Mouse (Mus musculus) urinary bladder, postnatal 14 days (tissue): ENCODE data around the gene Apoc3.

ENCODE experiments used
- DNase-seq: peaks from one replicate; pipeline ENCODE4 v3.0.0; 2021; ENCODE audit warnings: low spot score

Apoc3 gene

DNA sequence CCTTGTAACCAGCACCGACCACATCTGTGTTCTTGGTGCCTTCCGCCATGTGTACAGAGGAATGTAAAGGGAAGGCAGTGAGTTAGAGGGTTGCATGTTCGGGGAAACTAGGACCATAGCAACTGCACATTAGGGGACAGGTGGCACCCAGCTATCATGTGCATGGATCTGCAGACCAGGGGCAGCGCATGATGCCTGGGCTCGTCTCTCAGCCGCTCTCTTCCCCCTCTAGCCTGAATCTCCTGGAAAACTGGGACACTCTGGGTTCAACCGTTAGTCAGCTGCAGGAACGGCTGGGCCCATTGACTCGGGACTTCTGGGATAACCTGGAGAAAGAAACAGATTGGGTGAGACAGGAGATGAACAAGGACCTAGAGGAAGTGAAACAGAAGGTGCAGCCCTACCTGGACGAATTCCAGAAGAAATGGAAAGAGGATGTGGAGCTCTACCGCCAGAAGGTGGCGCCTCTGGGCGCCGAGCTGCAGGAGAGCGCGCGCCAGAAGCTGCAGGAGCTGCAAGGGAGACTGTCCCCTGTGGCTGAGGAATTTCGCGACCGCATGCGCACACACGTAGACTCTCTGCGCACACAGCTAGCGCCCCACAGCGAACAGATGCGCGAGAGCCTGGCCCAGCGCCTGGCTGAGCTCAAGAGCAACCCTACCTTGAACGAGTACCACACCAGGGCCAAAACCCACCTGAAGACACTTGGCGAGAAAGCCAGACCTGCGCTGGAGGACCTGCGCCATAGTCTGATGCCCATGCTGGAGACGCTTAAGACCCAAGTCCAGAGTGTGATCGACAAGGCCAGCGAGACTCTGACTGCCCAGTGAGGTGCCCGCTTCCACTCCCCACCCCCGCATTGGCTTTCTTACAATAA lies 5.6 kb downstream of the Apoc3 start:
- DNase-seq, result peak; percentile 84

DNA sequence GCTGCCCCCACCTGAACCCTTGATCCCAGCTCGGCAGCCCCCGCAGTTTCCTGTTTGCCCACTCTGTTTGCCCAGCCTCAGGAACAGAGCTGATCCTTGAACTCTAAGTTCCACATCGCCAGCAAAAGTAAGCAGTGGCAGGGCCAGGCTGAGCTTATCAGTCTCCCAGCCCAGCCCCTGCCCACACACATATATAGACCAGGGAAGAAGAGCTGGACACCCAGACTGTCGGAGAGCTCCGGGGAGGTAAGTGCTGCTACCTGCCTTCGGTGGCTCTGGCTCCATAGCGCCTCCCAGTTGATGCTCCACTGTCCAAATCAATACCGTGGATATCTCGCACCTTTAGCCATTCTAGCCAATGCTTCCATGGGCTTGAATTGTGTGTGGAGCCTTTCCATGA lies 6.9 kb downstream of the Apoc3 start, which contains the start of gene Apoa1:
Apoa1 (plus strand) TSS at position 90 of the 400 bp plus-strand sequence.
- DNase-seq, result no peak

DNA sequence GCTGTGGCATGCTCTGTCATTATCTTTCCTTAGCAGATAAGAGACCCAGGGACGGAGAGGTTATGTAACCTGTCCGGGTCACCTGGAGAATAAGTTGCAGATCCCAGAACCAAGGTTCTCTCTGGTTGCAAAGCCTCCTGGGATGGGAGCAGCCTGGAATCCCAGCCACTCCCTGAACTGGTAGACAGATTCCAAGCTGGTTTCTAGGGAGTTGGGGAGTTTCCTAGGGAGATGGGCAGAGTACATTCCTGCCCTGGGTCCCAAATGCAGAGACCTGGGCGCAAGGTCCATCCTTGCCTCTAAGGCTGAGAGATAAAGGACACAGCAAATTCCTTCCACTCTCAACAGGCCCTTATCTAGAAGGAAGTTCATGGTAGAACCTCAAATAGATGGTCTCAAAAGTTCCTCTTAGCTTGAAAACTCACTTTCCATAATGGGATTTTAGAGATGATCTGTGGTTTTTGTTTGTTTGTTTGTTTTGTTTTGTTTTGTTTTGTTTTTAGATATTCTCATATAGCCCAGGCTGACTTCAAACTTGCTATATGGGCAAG lies 8.3 kb downstream of the Apoc3 start:
- DNase-seq, result no peak

DNA sequence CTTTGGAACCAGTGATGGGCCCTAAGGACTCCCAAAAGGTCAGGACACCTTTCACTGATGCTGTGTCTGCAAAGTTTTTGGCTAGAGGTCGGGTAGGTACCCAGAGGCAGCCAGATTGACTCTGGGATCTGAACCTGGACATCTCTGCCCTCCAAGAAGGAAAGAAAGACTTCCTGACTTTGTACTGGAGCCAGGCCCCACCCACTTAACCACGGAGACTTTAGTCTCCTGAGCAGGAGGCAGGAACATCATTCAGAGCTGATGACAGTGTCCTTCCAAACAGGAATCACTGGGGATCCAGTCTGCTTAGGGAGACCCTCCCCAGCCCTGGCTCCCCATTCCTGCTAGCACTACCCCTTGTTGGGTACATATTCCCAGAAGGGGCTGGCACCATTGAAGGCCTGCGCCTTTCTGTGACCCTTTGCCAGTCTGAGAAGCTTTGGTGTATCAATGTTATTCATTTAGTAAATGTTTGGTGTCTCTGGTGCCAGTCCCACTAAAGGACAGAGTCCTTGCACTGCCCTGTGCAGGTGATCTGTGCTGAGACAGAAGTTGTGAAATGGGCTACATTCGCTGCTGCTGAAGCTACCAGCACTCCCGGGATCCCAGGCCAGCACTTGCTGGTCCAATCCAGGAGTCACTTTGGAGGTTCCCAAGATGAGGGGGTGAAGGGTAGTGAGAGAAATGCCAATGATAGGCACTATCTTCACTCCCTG lies 10.3 kb downstream of the Apoc3 start:
- DNase-seq, result no peak

DNA sequence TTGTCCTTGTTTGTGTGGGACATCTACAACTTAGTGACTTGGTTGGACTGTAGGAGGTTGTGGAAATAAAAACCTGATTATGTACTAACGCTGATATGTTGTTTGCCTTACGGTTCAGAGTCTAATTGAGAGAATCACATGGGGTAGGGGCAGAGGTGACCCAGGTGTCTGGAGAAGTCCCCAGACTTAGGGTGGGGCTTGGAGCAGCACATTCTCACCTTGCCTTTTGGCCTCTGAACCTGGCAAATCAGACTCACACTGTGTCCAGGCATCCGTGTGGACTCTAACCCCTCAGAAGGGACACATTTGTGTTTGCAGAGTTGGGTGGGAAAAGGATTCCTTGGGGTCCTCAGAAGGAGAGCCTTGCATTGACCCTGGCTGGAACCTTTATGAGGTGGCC lies 11.3 kb downstream of the Apoc3 start:
- no peak for DNase-seq

DNA sequence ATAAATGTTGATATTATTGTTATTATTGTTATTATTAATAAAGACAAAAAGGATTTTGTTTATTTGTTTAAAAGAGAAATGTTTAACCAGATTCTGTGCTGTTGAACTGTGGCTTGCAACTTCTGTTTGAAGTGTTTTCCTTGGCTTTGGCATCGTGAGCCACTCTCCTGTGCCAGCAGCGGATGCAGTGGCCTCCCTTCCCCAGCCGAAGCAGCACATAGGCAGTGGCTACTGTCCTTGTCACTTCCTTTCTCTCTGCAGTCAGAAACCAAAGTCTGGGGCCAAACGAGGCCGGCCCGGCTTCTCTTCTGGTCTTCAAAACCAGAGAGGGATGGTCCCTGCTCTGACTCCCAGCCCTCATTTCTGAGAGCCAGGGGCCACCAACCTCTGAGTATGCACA lies 12.3 kb downstream of the Apoc3 start:
- DNase-seq, result no peak

DNA sequence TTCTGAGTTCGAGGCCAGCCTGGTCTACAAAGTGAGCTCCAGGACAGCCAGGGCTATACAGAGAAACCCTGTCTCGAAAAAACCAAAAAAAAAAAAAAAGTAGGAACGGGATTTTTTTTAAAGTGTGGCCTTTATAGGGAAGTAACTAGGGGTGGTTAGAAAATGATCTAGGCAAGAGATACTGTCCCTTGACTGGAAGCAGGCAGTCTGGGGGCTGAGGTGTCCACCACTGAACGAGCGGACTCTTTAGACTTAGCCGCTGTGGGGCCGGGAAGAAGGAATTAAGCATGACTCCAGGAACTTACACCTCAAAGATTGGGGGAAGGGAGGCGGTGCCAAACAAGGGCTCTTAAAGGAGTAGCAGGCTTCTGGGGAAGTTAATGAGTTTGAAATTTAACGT lies 17.3 kb downstream of the Apoc3 start:
- DNase-seq, result no peak

DNA sequence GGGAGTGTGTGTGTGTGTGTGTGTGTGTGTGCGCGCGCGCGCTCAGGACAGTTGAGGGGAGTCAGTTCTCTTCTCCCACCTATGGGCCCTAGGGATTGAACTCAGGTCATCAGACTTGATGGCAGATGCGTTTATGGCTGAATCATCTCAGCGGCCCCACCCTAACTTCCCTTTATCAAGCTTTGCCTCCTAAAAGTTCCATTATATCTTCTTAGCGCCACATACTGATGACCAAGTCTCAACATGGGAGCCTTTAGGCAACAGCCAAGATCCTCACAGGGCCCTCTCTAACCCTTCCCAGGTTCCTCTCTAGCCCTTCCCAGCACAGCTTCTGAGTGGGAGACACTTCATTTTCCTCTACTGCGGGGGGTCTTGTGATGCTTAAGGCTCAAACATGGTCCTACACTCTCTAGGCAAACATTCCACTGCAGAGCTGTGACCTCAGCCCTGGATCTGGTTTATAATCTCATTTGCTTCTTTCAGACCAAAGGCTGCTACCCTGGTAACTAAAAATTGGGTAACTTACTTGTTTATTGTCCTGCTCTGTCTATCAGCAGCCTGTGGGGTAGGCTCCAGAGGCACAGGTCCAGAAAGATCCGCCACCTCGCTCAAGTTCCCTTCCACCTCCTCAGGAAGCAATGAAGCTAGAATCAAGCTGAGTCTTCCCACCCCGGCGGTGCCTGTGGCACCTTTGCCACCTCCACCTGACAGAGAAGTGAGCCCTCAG lies 18.5 kb downstream of the Apoc3 start:
- no peak for DNase-seq

DNA sequence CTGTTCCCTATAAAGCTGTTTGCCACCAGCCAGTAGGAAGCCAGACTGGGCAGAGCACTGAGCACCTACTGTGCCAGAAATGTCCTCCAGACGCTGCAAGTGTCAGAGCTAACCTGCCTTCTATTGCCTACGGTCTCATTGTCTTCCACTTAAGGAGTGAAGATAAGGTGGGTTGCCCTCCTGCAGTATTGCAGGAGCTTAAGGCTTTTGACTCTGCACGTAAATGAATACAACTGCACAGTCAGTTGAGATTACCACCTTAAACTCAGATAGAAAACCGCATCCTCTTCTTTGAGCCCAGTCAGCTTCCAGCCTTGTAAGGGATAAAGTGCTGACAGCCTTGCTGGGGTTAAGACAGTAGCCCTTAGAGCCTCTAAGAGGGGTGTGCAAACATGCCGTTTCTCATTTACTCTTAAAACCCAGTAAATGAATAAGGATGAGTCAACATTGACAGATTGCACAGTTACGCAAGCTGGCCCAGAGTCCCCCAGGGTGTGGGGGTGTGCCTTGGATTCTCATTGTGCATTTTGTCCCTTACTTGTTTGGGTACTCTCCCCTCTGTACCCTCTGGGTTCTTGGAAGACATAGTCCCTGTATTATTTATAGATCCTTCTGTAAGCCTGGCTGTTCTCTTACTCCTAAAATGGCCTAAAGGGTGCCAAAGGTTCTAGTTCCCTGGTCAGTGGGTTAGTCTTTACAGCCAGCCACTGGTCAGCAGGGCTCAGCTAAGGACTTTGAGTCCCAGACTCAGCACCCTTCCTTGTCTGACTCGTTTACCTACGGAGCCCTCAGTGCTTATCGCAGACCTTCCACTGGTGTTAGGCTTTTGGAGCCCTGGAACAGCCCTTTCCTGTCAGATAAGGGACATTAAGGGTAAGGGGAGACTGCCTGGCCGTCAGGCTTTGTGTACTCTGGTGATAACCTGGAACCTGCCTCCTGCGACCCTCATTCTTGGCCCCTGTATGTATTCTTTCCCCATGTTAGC lies 19.8 kb downstream of the Apoc3 start:
- DNase-seq, result no peak

DNA sequence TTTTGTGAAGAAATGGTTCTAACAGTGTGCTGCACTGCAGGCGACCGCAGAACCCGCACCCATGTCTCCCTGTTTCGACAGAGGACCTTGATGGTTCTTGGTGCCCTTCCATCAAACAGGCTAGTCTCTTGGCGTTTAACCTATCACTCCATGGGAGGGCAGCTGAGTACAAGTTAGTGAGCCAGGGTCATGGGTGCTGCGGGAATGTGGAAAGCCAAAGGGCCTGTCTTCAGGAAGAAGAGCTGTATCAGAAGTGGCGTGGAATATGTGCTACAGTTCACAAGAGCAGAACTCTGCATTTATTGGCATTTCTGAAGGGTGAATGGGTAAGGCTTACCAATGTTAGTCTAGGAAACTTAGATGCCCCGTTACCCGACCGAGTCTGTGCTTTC lies 20.5 kb downstream of the Apoc3 start:
- DNase-seq, result no peak

DNA sequence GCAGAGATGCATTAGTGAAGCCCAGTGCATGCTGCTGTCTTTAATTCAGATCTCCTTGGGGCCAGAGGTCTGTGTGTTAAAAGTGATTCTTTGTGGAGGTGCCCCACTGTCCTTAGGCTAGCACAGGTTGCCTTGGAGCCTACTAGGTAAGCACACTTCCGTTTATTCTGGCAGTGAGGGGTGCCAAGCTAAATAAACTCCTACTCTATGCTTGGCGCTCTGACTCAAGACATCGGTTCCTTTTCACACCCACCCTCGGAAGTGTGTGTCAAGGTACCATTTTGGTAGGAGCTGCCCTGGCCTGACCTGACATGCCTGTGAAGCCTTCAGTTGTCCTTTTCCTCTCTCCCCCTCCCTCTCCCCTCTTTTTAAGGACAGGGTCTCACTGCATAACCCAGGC lies 21.2 kb downstream of the Apoc3 start:
- no peak for DNase-seq

DNA sequence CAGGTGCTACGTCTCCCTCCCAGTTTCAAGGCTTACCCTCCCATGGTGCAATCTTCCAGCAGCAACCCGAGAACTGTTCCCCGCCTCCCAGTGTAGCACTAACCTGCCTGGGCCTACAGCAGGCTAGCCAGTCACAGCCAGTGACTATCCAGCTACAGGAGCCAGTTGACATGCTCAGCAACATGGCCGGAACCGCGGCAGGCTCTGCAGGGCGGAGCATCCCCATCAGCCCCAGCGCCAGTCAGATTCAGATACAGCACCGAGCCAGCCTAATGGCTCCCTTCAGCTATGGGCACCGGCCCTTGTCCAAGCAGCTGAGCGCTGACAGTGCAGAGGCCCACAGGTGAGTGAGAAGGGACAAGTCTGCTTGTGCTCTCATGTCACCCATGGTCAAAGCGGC lies 25.0 kb downstream of the Apoc3 start:
- DNase-seq, result no peak

DNA sequence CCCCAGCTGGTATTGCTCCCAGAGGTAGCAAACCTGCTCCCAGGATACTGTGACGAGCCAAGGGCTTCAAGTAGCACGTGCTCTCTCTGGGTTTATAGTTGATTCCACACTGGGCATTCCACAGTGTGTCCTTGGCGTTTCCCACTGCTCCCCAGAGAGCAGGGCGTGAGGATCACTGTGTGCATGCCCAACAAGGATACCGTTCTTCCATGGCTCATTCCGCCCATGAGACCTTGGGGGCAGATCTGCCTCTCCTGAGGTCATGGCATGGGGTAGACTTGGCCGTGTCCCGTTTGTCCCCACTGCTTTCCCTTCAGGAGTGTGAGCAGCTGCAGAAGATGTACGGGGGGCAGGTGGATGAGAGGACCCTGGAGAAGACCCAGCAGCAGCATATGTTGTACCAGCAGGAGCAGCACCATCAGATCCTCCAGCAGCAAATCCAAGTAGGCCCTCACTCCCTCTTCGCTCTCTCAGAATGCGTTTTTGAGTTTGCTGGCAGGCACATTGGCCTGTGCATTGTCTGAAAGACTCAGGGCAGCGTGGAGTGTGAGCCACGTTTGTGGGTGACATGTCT lies 26.9 kb downstream of the Apoc3 start:
- DNase-seq, result no peak

DNA sequence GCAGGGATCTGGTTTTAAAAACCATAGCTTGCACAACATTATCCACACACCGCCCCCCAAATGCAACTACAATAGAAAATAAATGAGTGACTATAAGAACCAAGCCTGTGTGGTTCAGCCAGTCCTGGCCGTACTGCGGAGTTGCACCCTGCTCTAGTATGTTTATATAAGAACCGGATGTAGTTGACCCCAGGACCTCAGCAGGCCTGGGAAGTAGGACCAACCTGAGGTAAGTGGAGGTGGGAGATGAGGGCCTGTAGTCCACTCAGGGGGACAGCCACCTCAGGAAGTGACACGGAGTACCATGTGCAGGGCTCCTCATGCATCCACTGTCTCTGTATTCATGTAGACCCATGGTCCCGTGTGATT lies 28.0 kb downstream of the Apoc3 start:
- no peak for DNase-seq

DNA sequence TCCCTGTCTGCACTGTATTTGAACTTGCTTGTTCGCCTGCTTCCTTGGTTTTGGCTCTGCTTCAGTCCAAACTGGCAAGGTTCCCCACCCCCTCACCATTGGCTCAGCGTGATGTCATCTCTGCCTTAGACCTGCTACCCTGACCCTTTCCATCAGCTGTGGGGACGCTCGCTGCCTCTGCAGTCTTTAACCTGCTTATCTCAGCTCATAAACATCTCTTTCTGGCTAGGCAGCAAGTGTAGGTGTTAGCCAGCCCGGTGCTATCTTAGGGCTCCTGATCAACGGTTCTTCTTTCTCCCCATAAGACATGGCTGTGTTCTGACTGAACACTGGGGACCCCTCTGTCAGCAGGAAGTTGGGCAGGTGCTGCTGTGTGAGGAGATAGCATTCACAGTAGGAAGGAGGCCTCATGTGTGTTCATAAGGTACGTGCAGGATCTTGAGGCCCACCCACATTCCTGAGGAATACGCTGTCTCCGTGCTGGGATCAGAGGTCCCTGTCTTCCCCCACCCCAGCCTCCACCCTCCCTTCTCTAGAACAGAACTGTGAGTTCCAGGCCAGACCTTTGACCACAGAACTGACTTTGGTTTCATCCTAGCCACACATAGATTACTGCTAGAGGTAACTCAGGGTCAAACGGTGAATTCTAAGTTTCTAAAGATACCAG lies 28.5 kb downstream of the Apoc3 start:
- no peak for DNase-seq

DNA sequence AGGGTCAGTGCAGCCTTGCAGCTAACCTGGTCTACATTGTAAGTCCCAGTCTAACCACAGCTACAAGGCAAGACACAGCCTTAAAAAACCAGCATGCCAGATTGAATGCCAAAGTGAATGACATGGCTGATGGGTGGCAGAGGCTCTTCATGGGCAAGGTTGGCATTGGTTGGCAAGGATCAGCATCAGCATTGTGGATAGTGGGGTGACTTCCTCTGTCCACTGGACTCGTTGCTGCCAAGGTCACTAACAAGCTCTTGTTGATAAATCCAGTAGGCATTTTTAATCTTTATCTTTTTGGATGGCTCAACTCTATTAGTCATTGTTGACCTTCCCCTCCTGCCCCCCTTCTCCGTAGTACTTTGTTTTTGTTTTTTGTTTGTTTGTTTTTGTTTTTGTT lies 35.8 kb downstream of the Apoc3 start:
- DNase-seq, result no peak

DNA sequence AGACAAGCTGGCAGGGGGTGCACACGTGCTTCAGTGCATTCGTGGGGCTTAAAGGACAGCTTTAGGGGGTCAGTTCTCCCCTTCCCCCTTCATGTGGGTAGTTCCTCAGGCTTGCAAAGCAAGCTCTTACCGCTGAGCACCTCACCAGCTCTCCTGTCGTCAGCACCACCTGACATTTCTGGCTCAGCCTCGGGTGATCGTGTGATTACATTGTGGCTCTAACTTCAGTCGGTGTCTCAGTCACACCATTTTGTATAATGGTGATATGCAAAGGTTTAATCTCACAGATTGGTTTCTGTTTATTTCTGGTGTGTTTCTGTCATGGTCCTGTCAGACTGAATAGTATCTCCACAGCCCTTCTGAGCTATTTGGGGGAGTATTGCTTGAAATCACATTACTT lies 36.5 kb downstream of the Apoc3 start:
- no peak for DNase-seq

DNA sequence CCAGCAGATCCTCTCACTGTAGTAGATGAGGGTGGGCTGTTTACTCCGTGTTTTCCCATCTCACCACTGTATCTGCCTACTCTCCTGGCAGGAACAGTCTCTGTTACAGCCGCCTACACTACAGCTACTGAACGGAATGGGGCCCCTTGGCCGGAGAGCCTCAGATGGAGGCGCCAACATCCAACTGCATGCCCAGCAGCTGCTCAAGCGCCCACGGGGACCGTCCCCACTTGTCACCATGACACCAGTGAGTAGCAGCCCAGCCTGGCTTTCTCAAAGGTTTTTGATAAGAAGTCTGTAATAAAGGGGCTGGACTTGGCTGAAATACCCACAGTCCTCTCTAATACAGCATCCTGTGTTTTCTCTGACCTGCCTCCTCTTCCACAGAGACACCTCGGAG lies 37.0 kb downstream of the Apoc3 start:
- no peak for DNase-seq

DNA sequence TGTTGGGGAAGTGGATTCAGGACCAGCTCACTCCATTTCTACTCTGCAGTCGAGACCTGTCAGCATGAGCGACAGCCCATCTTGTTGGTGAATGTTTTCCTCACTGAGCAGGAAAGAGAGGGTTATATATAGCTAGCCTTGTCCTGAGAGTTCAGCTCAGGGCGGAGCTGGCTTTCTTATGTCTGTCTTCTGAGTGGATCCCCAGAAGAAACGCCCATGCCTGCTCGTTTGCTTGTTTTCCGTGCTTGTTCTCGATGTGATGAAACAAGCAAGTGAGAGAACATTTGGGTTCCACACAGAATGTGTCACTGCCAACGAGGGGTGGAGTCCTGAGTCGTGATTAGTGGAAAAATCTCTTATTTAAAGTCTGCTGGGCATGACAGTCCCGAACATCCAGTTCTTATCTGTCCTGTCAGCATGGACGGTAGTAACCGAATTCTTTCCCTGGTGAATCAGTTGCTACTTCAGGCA lies 38.7 kb downstream of the Apoc3 start:
- DNase-seq, result peak; percentile 34

DNA sequence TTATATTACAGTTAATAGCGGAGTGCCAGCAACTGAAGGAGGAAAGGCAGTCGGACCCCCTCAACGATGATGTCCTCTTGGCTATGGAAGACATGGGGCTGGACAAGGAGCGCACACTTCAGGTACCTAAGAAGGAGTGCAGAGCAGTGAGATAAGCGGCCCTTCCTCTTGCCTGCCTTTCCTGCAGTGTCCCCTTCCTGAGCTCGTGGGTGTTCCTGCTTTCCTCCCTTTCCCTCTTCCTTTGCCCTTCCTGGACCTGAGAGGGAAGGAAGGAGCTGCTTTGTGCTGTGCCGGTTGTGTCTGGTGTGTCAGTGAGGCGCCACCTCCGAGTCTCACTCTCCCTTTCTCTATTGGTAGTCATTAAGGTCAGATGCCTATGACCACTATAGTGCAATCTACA lies 40.6 kb downstream of the Apoc3 start:
- DNase-seq, result no peak
